Mouse (Mus musculus) urinary bladder, adult 18-20 months (tissue): ENCODE data around the gene Dgke.

Experiments used
- DNase-seq, 2 experiments: peaks; one replicate each; pipeline ENCODE4 v3.0.0; 2022; ENCODE audit warnings: low spot score in 2 of 2, mixed read lengths in 2 of 2

The Dgke gene

DNA sequence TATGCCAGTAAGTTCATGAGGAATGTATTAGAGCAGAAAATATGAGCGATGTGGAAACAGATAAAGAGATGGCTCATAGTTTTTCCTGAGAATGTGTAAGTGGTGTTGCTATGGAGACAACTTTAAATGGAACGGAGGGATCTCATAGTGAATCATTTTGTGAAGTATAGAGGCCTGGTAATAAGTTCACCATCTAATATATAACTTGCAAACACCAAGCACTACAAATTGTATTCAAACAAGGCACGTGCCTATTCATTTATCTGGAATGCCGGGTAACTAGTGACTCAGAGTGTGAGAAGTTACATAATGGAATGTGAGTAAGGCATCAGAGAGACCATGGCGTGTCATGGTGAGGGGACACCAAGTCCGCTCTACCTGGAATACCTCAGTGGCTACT is 28.2 kb downstream of the Dgke start:
- DNase-seq: no peak

DNA sequence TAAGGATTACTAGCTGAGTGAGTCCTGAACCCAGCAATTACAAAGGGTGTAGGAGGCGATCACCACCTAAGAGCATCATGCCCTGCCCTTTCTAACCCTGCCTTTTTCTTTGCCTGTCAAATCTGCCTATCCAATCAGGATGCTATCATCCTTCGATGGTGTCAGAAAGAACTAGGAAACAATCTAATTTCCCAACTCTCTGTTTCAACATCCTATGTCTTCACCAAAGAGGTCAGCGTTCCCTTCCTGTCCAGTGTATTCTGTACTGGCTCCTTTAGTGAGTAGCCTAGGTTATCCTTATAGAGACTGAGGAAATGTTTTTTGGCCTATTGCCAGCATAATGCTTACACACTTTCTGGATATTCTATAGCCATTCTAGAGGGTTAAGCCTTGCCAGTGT is 31.1 kb downstream of the Dgke start:
- no peak for DNase-seq

DNA sequence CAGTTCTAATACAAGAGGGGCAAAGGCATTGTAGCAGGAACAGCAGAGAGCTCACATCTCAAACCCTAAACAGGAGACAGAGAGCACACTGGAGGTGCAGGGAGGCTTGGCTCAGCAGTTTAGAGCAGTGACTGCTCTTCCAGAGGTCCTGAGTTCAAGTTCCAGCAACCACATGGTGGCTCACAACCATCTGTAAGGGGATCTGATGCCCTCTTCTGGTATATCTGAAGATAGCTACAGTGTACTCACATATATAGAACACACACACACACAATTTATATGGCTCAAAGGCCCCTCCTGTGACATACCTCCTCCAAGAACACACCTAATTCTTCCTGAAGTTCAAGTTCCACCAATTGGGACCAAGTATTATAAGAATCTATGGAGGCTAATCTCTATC is 32.1 kb downstream of the Dgke start:
- no peak for DNase-seq

DNA sequence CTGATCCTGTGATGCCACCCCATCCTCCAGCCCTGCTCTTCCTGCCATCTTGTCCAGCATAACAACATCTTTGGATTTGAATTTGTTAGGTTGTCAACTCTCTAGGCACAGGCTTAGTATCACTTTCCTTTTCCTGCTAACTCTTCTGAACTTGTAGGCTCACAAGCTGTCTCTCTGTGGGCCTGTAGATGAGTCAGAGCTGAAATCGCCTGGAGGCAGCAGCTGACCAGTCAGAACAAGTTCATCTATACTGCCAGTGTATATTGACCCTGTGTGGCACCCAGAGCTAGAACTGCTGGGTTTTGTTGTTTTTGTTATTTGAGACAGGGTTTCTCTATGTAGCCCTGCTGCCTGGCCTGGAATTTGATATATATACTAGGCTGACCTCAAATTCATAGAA is 35.5 kb downstream of the Dgke start:
- DNase-seq: peak in 1 of 2 experiments; percentile 63

DNA sequence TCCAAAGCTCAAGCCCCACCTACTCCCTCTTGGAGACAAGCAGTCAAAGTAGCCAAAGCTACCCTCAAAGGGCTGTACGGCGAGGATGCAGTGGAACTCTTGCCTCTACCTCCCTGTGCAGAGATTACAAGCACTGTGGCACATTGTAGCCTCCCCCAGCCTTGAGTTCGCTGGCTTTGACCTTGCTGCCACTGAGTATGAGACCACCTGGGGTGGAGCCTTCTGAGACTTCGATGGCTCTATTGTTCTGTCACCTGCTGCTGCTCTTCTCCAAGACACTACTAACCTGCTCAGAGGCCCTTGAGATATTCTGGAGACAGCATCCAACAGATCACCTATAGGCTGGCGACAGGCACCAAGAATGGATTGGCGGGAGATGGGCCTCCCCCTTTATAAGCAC is 36.1 kb downstream of the Dgke start:
- no peak for DNase-seq

DNA sequence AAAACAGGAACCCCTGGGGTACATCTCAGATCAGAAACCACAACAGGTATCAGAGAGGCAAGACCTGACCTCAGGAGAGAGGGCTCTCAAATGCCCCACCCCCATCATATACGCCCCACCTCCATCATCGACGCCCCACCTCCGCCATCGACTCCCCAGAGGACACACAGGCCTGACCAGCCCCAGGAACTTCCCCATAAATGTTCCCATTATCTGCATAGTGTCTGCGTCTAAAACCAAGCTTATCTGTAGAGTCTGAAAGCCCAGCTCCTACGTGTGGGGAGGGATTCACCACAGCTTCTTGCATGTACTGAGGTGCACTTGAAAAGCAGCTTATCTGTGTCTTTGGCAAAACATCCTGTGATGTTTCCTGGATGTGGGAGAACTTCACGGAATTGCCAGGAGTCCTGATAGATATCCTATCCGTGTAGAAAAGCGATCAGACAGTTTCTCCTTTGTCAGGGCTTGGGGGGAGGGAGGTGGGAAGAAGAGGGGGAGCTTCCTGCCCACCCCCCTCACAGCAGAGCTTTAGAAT is 37.7 kb downstream of the Dgke start:
- DNase-seq: no peak

DNA sequence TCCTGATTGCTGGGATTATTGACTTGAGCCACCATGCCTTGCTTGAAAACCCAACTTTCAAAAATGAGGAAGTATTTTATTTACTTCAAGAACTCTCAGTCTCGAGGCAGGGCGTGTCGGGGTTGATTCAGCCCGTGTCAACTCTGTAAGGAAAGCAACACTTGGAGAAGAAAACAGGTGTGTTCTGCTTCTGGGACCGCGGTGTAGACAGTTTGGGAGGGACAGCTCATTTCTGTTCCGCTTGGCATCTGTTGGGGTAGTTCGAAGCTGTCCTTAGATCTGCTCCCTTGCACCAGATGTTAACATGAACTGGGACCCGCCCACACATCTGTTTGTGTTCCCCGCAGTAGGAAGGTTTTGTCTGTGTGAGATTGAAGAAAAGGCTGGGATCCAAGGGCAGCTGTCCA is 38.7 kb downstream of the Dgke start:
- DNase-seq: peak in 1 of 2 experiments; percentile 62

DNA sequence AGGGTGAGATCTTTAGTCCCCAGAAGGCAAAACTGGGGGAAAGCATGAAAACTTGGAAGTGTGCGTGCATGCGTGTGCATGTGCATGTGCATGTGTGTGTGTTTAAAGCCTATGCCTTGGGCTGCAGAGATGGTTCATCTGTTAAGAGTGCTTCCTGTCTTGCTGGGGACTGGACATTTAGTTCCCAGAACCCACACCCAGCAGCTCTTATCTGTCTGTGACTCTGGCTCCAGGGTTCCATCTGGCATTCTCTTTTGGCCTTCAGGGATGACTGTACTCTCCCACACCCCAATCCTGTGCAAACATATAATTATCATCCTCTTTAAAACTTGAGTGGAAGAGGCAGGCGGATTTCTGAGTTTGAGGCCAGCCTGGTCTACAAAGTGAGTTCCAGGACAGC is 40.5 kb downstream of the Dgke start:
- no peak for DNase-seq

DNA sequence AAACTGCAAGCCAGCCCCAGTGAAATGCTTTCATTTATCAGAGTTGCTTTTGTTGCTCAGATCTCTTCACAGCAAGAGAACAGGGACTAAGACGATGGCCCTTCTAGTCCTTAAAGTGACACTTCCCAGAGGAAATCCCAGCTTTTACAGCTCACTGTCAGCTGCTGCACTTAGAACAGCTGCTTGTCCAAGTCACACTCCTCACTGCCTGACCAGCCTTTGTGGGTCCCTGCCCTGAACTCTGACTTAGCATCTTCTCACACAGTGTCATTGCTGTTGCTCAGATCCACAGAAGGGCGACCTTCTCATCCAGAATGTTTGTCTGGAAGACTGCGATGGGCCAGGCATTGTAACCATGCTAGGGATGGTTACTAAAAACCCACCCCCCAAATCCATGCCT is 41.0 kb downstream of the Dgke start:
- no peak for DNase-seq

DNA sequence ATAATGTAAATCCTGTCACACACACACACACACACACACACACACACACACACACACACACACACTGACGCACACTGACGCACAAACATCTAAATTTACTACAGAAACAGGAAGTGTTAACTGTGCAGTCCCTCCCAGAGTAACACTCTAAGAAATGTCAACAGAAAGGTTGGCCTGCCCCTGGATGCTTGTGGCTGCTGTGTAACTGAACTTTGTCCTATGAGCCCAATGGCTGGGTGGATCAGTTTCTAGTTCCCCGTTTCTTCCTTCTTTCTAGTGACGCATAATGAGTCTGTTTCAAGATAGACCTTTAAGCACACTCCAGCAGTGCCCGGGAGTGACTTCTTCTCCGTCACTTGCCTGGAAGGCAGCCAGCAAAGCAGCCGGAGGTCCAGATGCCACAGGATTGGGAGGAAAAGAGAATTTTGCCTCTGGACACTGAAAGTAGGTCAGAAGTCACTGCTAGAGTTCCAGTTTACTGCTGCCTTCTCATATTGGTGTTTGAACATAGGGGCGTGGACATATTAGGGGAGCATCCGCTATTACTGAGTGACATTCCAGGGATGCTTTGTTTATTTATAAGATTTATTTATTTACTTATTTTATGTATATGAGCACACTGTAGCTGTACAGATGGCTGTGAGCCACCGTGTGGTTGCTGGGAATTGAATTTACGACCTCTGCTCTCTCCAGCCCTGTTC is 42.3 kb downstream of the Dgke start:
- peak; percentile 61 to 83 for DNase-seq

DNA sequence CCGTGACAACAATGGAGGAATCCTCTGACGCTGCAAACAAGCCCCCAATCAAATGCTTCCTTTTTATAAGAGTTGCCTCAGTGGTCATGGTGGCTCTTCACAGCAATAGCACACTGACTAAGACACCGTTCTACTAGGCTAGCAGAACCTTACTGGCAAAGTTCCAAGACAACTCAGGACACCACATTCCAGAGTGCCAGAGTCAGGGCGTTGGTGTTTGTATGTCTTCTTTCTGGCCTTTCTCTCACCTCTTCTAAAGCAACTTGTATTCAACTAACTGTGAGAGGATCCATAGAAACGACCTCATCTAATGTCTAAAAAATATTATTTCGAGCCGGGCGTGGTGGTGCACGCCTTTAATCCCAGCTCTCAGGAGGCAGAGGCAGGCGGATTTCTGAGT is 43.2 kb downstream of the Dgke start:
- no peak for DNase-seq

DNA sequence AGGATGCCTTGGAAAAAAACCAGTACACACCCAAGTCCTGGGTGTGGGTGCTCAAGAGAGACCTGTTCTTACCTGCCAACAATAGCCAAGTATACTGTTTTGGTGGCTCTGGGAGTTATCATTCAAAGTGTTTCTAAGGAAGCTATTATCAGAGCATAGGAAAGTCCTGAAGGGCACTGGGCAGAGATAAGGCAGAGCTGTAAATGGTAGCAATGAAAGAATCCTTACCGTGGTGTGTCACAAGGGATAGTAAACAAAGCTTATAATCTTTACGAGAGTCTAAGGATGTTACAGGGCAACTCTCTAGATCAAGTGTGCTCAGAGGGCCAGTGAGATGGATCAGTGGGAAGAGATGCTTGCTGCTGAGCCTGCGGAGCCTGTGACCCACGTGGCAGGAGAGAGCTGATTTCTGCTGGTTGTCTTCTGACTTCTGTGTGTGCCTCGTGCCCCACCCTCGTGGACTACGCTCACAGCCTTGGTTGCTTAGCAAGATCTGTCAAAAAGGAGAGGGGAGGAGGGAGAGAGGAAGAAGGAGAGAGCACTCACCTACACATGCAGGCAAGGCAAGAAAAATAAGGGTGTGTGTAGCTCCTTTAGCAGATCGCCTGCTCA is 44.4 kb downstream of the Dgke start:
- DNase-seq: no peak

DNA sequence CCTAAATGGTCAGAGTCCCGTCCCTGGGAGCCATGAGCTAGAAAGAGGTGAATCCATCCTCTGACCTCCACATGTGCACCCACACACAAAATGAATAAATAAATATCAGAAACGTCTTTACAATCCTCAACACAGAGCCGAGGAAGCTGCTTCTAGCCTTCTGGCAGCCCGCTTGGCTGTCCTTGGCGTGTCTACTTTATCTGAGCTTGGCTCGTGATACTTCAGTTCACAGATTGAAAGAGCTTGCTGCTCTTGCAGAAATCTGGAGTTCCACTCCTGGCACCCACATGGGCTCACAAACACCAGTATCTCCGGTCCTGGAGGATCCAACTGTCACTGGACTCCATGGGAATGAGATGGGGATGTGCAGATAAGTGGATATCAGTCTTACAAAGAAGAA is 45.0 kb downstream of the Dgke start:
- no peak for DNase-seq

DNA sequence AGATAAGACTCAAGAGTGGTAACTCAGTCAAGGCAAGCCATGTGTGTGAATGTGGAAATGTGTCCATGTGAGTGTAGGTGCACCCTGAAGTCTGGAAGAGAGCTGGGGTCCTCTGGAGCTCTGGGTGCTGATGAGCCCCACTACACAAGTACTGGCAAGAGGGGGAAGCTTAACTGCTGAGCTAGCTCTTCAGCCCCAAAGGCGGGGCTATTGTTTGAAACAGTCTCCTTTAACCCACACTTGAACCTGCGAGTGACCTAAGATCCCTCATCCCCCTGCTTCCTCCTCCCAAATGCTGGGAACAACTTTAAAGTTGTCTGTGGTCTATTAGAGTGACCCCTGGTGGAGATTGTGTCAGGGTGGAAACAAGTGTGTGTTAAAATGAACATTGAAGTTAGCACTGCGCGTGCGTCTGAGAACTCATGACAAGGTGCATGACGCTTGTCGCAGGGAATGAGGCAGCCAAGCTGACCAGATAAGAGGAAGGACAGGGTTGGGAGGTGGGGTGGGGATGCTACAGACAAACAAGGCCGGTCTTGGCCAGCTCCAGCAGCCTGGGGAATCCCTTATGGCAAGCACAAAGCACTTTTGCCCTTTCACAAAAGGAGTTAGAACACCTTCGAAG is 45.9 kb downstream of the Dgke start:
- no peak for DNase-seq

DNA sequence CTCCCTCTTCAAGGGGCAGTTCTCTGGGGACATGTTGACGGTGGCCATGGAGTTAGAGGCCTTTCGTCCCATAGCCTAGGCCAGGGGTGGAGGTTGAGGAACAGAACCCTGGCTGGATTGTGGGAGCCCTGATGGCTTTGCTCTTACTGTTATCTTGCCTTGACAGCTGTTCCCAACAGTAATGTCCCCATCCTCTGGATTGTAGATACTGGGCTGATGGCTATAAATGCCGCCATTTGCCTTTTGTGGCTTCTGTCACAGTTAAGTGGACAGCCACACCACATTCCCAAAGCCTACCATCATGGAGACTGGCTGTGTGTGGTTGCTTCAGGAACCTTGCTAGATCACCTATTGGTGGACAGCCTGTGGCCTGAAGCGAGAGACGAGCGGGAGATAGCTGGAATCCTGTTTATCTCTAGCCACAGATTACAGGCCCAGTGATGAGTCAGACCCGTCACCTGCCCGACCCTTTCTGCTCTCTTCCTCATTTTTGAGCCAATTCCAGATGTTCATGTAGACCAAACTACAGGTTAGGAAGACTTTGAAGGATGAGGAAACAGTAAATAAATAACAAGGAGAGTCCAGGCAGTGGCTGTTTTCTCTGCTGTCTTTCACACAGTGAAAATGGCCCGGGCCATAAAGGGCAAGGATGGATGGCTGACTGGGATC is 49.0 kb downstream of the Dgke start:
- DNase-seq: no peak

DNA sequence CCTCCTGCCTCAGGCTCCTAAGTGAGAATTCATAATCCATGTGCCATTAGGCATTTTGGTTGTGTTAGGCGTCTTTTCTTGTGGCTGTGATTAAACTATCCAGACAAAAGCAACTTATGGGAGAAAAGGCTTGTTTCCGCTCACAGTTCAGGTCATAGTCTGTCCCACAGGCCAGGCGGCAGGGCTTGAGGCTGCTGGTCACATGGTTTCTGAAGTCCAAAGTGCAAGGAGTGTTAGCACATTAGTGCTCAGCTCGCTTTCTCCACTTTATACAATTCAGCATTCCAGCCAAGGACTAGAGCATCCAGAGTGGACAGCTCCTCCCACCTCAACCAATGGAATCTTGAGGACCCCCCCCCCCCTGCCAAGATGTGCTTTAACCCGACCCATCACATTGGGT is 54.4 kb downstream of the Dgke start:
- DNase-seq: no peak

DNA sequence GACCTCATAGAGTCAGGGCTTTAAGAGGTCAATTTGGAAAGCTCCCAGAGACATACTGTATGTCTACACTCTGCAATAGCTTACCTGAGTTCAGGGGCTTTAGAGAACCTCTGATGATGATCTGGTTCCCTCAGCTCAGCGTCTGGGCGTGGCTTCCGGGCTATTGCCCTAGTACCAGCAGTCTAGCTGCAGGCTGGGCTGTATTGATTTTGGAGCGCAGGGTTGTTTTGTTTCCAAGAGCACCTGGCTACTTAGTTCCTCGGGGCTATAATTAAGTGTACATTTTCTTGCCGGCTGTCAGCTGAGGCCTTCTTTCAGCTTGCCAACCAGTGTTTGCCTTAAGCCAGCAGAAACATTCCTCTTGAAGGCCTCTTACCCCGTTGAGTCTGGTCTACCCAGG is 57.2 kb downstream of the Dgke start:
- DNase-seq: no peak

DNA sequence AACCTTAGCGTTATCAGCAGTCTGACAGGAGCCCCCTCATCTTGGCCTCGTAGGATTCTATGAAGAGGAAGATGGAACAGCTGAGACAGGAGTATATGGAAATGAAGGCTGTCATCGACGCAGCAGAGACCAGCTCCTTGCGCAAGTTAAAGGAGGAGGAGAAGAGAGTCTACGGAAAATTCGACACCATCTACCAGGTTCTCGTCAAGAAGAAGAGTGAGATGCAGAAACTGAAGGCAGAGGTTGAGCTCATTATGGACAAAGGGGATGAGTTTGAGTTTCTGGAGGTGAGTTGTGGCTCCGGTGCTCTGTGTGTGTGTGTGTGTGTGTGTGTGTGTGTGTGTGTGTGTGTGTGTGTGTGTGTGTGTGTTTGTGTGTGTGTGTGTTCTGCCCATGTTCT is 57.6 kb downstream of the Dgke start:
- DNase-seq: no peak

DNA sequence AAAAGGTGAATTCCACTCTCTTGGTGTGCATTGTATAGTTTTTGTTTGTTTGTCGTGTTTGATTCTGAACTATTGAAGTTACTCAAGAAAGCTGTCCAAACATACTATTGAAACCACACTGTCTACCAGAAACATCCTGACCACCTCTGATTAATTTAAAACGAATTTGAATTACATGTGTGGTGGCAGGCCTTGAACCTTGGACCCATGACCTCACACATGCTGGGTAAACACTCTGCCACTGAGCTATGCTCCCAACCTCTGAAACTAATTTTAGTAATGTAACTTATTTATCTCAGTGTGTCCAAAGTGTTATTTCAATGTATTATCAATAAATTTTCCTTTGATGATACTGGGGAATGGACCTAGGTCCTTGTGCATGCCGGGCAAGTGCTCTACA is 59.1 kb downstream of the Dgke start:
- DNase-seq: no peak

DNA sequence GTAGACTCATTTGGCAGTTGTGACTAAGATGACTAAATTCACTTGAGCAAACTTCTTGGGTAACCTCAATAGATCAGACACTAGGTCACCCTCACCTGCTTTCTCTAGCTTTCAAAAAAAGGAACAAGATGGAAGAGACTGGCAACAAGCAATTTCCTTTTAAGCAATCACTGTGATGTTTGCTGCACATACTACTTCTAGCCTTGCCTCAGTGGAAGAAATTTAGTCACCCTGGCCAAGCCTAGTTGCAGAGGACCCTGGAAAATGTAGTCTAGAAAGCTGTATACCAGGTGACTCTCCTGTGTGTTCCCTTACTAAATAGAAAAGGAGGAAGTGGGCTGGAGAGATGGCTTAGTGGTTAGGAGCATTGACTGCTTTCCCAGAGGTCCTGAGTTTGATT is 60.2 kb downstream of the Dgke start:
- no peak for DNase-seq

DNA sequence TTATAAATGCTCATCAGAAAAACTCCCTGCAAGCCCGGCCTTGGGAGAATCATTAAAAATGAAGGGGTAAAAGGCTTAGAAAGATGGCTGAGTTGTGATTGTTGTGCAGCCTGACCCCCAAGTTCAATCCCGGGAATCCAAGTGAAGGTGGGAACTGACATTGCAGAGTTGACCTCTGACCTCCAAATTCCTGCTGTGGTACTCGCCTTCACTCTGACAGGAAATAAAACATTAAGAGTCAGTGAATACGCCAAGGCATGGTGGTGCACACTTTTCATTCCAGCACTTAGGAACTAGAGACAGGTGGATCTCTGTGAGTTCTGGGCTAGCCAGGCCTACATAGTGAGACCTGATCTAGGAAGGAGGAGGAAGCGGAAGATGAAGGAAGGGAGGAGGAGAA is 61.2 kb downstream of the Dgke start:
- DNase-seq: no peak

DNA sequence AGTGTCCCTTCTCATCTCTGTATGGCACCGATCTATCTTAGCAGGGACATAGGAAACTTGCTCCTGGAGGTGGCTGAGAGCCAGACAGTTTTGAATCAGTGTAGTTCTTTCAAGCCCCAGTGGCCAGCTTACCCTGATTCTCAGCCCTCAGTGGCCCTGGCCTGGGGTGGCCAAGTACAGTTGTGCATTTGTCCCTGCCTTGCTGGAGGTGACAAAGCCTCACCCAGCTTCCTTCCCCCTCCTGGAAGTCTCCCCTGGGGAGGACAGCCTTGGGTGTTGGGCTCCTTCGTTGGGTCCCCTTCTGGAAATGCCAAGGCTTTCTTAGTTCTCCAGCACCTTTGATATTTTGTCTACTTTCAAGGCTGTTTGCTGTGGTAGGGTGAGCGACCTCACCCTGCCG is 62.9 kb downstream of the Dgke start:
- no peak for DNase-seq

DNA sequence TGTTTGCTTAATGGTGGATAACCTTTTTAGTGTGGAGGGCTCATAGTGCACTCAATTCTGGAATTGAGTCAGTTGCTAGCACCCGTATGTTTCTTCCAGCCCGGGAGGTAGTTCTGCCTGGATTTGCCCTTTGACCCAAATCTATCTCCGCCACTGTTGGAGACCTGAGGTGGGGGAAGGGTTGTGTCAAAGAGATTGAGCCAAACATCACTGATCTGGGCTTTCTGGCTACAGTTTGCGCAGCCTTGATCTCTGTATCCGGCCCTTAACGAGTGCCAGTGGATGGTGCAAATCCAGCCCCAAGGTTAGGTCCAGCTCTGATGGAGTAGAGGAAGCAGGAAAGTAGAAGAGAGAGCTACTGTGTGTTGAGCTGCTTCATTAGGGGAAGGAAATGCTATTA is 63.6 kb downstream of the Dgke start:
- DNase-seq: no peak
